Mouse (Mus musculus) forebrain, embryonic 11.5 days (tissue): Measurements from ENCODE around the gene Pard6a. TPM values are rescaled to one million over a fixed set of nuclear protein-coding genes. Genes with fewer than 3 reads are reported as not detected.
A peak's percentile ranks its signal among the peaks of the same experiment; 100 is the strongest.

ENCODE experiments used
- ATAC-seq: fragments of 200-750 bp; cut with Nextera tagmentation; replicated peaks from 2 replicates; pipeline ENCODE4 v1.8.0; 2017; ENCODE audit warnings: moderate TSS enrichment; ENCODE audit not compliant: low FRiP score
- DNase-seq: peaks from one replicate; pipeline ENCODE4 v3.0.0-alpha.2; 2017; ENCODE audit warnings: low spot score
- H3K27ac ChIP-seq: fragments of 300-500 bp; sonication (generic); 2 replicates; pipeline ENCODE4 v1.5.1; 2014; ENCODE audit warnings: low read depth, low read length
- H3K27me3 ChIP-seq: fragments of 300-500 bp; sonication (generic); 2 replicates; pipeline ENCODE4 v1.6.1; 2014; ENCODE audit warnings: mild to moderate bottlenecking, low read length, mixed read lengths; ENCODE audit not compliant: control insufficient read depth, insufficient read depth
- H3K36me3 ChIP-seq: fragments of 300-500 bp; sonication (generic); 2 replicates; pipeline ENCODE4 v1.6.1; 2014; ENCODE audit warnings: mild to moderate bottlenecking, low read length, moderate library complexity, mixed read lengths; ENCODE audit not compliant: control insufficient read depth, insufficient read depth
- H3K4me1 ChIP-seq: fragments of 300-500 bp; sonication (generic); replicated peaks from 2 replicates; pipeline ENCODE4 v1.6.1; 2014; ENCODE audit warnings: low read length, mixed read lengths; ENCODE audit not compliant: control insufficient read depth, insufficient read depth
- H3K4me2 ChIP-seq: fragments of 300-500 bp; sonication (generic); 2 replicates; pipeline ENCODE4 v1.6.1; 2014; ENCODE audit warnings: low read depth, mild to moderate bottlenecking, low read length, moderate library complexity, mixed read lengths; ENCODE audit not compliant: severe bottlenecking
- H3K4me3 ChIP-seq: fragments of 300-500 bp; sonication (generic); 2 replicates; pipeline ENCODE4 v1.5.1; 2014; ENCODE audit warnings: low read depth, low read length
- H3K9ac ChIP-seq: fragments of 300-500 bp; sonication (generic); 2 replicates; pipeline ENCODE4 v1.6.1; 2014; ENCODE audit warnings: low read length
- H3K9me3 ChIP-seq: fragments of 300-500 bp; sonication (generic); 2 replicates; pipeline ENCODE4 v1.6.1; 2016; ENCODE audit warnings: low read length, mixed read lengths; ENCODE audit not compliant: control insufficient read depth
- WGBS: fragments of 180-500 bp; shearing (Covaris S2); extraction: QIAGEN DNeasy Blood & Tissue Kit; methylation state at CpG from one replicate; pipeline ENCODE4 v1.1.7; 2014; 5-methylcytosine and 5-hydroxymethylcytosine counted together
- polyA plus RNA-seq: library from polyadenylated mRNA; unstranded; fragments of >200 nt; fragmentation: Nextera tagmentation; extraction: Ambion mirVana; gene quantifications from 2 replicates; pipeline ENCODE4 v1.2.1, GENCODE M21; 2014

Gene Pard6a
- polyA plus RNA-seq, 1 experiment from 2014 or later, result 24.9 TPM

DNA sequence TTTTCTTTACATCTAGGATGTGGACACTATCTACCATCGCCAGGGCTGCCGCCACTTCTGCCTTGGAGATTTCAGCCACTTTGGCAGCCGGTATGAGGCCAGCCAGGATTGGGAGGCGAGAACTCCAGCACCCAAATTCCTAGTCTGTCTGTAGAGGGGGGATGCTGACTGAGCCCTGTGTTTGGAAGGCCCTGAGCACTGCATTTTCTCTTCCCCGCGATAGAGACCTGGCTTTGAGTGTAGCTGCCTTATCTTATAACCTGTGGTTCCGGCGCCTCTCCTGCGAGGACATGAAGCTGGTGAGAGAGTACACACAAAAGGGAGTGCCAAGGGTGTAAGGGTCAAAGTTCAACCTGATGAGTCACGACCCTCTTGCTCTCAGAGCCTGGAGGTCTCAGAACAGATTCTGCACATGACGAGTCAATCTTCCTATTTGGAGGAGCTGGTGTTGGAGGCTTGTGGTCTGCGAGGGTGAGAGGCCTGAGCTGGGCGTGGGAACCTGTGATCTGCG, 12.7 kb upstream of the Pard6a start:
- Histone ChIP-seq H3K4me2 (no peak overlapping the region), H3K27ac (no peak overlapping the region), H3K27me3 (no peaks in the 10 kb centered on the region), H3K9ac (no peak overlapping the region), H3K4me1 (no peaks in the 10 kb centered on the region), H3K9me3 (peaks cover 4% of the 10 kb centered on the region; the same call in 1 of the 2 replicates), H3K4me3 (no peak overlapping the region), H3K36me3 (peaks cover 6% of the 10 kb centered on the region; the same call in 1 of the 2 replicates)
- peak; percentile 46 for DNase-seq
- WGBS, result 73% methylated on average over 14 of the region's 14 CpGs
- ATAC-seq, result no peak

GRCm38 (mm10) chr8:105689256-105689982, 11.5 kb upstream of the Pard6a start:
- Histone ChIP-seq H3K36me3 (no peaks in the 10 kb centered on the region; the same call in 1 of the 2 replicates), H3K27ac (no peak overlapping the region), H3K4me1 (no peaks in the 10 kb centered on the region; the same call in 1 of the 2 replicates), H3K9me3 (peaks cover 4% of the 10 kb centered on the region; the same call in 1 of the 2 replicates), H3K9ac (no peak overlapping the region), H3K4me2 (no peak overlapping the region), H3K4me3 (no peak overlapping the region), H3K27me3 (no peaks in the 10 kb centered on the region; the same call in 1 of the 2 replicates)
- WGBS, result 63% methylated on average over 35 of the region's 35 CpGs
- peak; percentile 47 for DNase-seq
- no peak for ATAC-seq

- H3K4me1 ChIP-seq, result no peaks in the 10 kb centered on the region; the same call in 1 of the 2 replicates
- H3K27me3 ChIP-seq, result no peaks in the 10 kb centered on the region; the same call in 1 of the 2 replicates
- no peak overlapping the region for H3K9ac ChIP-seq
- no peak overlapping the region for H3K4me2 ChIP-seq
- no peak overlapping the region for H3K4me3 ChIP-seq
- H3K36me3 ChIP-seq, result no peaks in the 10 kb centered on the region
- 85% methylated on average over 9 of the region's 9 CpGs for WGBS
- ATAC-seq, result no peak
- peak; percentile 49 for DNase-seq
- H3K27ac ChIP-seq, result no peak overlapping the region
- H3K9me3 ChIP-seq, result peaks cover 4% of the 10 kb centered on the region; the same call in 1 of the 2 replicates
Measured at GRCm38 (mm10) chr8:105689983-105690360, 11.0 kb upstream of the Pard6a start.

DNA sequence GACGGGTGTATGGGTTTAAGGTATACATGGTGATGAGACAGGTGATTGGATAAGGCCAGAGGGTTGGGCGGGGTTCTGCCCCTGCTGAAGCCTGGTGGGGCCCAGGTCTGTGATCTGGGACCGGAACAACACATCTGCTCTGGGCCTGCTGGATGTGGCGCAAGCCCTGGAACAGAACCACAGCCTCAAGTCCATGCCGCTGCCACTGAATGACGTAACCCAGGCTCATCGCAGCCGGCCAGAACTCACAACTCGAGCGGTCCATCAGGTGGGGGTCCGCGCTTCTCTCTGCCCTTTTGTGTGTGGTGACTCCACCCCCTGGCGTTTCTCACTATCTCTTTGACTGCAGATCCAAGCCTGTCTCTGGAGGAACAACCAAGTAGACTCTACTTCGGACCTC, 10.0 kb upstream of the Pard6a start:
- peaks cover 4% of the 10 kb centered on the region; the same call in 1 of the 2 replicates for H3K9me3 ChIP-seq
- DNase-seq (peak; percentile 36), ATAC-seq (no peak)
- no peak overlapping the region for H3K4me3 ChIP-seq
- H3K4me1 ChIP-seq, result no peaks in the 10 kb centered on the region; the same call in 1 of the 2 replicates
- no peaks in the 10 kb centered on the region for H3K36me3 ChIP-seq
- 88% methylated on average over 14 of the region's 14 CpGs for WGBS
- no peak overlapping the region for H3K4me2 ChIP-seq
- no peak overlapping the region for H3K9ac ChIP-seq
- no peak overlapping the region for H3K27ac ChIP-seq
- no peaks in the 10 kb centered on the region; the same call in 1 of the 2 replicates for H3K27me3 ChIP-seq

GRCm38 (mm10) chr8:105692449-105693182, 8.3 kb upstream of the Pard6a start:
- Histone ChIP-seq H3K4me2 (no peak overlapping the region), H3K9ac (no peak overlapping the region), H3K9me3 (peaks cover 4% of the 10 kb centered on the region; the same call in 1 of the 2 replicates), H3K4me3 (no peak overlapping the region), H3K27ac (no peak overlapping the region), H3K4me1 (no peaks in the 10 kb centered on the region; the same call in 1 of the 2 replicates), H3K36me3 (no peaks in the 10 kb centered on the region; the same call in 1 of the 2 replicates), H3K27me3 (no peaks in the 10 kb centered on the region; the same call in 1 of the 2 replicates)
- peak; percentile 47 for DNase-seq
- WGBS, result 96% methylated on average over 11 of the region's 11 CpGs
- ATAC-seq, result no peak

- no peaks in the 10 kb centered on the region; the same call in 1 of the 2 replicates for H3K4me1 ChIP-seq
- H3K4me2 ChIP-seq, result peak overlapping the region; percentile 81
- WGBS, result 3% methylated on average over 27 of the region's 30 CpGs
- DNase-seq, result peak; percentile 84
- H3K9ac ChIP-seq, result peak overlapping the region; percentile 58
- peak overlapping the region; percentile 41 for H3K4me3 ChIP-seq
- peaks cover 4% of the 10 kb centered on the region; the same call in 1 of the 2 replicates for H3K9me3 ChIP-seq
- H3K27me3 ChIP-seq, result no peaks in the 10 kb centered on the region; the same call in 1 of the 2 replicates
- peak; percentile 49 for ATAC-seq
- H3K27ac ChIP-seq, result no peak overlapping the region
- H3K36me3 ChIP-seq, result no peaks in the 10 kb centered on the region; the same call in 1 of the 2 replicates
Measured at GRCm38 (mm10) chr8:105693648-105694047, 7.3 kb upstream of the Pard6a start.

DNA sequence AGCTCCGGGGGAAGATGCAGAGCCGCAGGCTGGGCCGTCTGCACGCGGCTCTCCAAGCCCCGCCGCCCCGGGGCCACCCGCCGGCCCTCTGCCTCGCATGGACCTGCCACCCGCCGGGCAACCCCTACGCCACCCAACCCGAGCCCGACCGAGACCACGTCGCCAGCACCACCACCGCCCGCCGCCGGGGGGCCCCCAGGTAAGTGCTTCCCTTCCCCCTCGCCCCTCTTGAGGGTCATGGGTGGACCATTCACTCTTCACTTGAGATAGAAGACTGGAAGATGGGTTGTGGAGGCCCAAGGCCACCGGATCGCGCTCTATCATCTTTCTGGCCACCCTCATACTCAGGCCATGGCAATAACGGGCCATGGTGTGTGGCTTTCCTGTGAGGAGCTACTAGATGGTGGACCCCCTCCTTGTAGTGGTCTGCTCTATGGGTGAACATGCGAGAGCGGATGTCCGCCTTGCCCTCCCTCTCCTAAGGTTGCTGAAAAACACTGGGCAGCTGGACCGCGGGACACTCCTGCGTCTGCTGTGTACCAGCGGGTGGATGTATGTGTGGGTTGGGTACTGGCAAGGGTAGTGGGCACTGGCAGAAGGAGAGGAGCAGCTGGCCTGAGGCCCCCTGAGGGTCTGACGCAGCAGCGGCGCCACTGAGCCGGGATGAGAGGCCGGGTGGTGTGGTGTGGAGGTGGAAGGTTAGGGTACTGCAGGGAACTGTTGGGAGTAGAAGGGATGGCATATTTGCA, 6.7 kb upstream of the Pard6a start:
- peak overlapping the region; percentile 41 for H3K4me3 ChIP-seq
- H3K36me3 ChIP-seq, result no peaks in the 10 kb centered on the region; the same call in 1 of the 2 replicates
- no peak overlapping the region for H3K27ac ChIP-seq
- ATAC-seq (peak; percentile 39), DNase-seq (peak; percentile 70)
- 6% methylated on average over 40 of the region's 40 CpGs for WGBS
- peaks cover 4% of the 10 kb centered on the region; the same call in 1 of the 2 replicates for H3K9me3 ChIP-seq
- H3K4me1 ChIP-seq, result no peaks in the 10 kb centered on the region; the same call in 1 of the 2 replicates
- H3K9ac ChIP-seq, result peak overlapping the region; percentile 58
- H3K27me3 ChIP-seq, result no peaks in the 10 kb centered on the region; the same call in 1 of the 2 replicates
- H3K4me2 ChIP-seq, result peak overlapping the region; percentile 81
